Mouse (Mus musculus) limb, embryonic 14.5 days (tissue): Measurements from ENCODE around the gene Olfr598. TPM values are rescaled to one million over a fixed set of nuclear protein-coding genes. Genes with fewer than 3 reads are reported as not detected.
"Not testable (repeated sequence)": the region's sequence is repeated elsewhere in the genome, so short reads cannot be mapped to it uniquely, and the experiment has no call there.

Experiments
- ATAC-seq: fragments of 200-750 bp; cut with Nextera tagmentation; 2 replicates; pipeline ENCODE4 v1.8.0; 2017; ENCODE audit warnings: low read depth, moderate number of reproducible peaks, moderate TSS enrichment; ENCODE audit not compliant: low FRiP score
- DNase-seq: peaks from one replicate; pipeline ENCODE4 v3.0.0-alpha.2; 2015; ENCODE audit warnings: low spot score
- H3K27ac ChIP-seq: fragments of 300-500 bp; sonication (generic); replicated peaks from 2 replicates; pipeline ENCODE4 v1.5.1; 2014; ENCODE audit warnings: low read depth, mild to moderate bottlenecking, low read length, moderate library complexity, mixed read lengths
- H3K27me3 ChIP-seq: fragments of 300-500 bp; sonication (generic); 2 replicates; pipeline ENCODE4 v1.6.1; 2014; ENCODE audit warnings: low read length, mixed read lengths; ENCODE audit not compliant: control insufficient read depth, insufficient read depth
- H3K36me3 ChIP-seq: fragments of 300-500 bp; sonication (generic); 2 replicates; pipeline ENCODE4 v1.6.1; 2014; ENCODE audit warnings: mild to moderate bottlenecking, low read length, moderate library complexity, mixed read lengths; ENCODE audit not compliant: control insufficient read depth, insufficient read depth
- H3K4me1 ChIP-seq: fragments of 300-500 bp; sonication (generic); 2 replicates; pipeline ENCODE4 v1.6.1; 2014; ENCODE audit warnings: antibody characterized with exemption, low read length, mixed read lengths; ENCODE audit not compliant: control insufficient read depth, insufficient read depth
- H3K4me2 ChIP-seq: fragments of 300-500 bp; sonication (generic); replicated peaks from 2 replicates; pipeline ENCODE4 v1.6.1; 2014; ENCODE audit warnings: low read depth, mild to moderate bottlenecking, low read length, moderate library complexity; ENCODE audit not compliant: severe bottlenecking
- H3K4me3 ChIP-seq: fragments of 300-500 bp; sonication (generic); replicated peaks from 2 replicates; pipeline ENCODE4 v1.5.1; 2014; ENCODE audit warnings: low read length
- H3K9ac ChIP-seq: fragments of 300-500 bp; sonication (generic); 2 replicates; pipeline ENCODE4 v1.6.1; 2014; ENCODE audit warnings: mild to moderate bottlenecking, low read depth, low read length, moderate library complexity; ENCODE audit not compliant: severe bottlenecking
- H3K9me3 ChIP-seq: fragments of 300-500 bp; sonication (generic); 2 replicates; pipeline ENCODE4 v1.6.1; 2016; ENCODE audit warnings: low read length; ENCODE audit not compliant: control insufficient read depth
- POLR2A ChIP-seq: fragments of 200-500 bp; IDR thresholded peaks from 2 replicates; pipeline ENCODE4 v1.8.0; 2012; ENCODE audit warnings: inconsistent platforms, mild to moderate bottlenecking, moderate library complexity, borderline replicate concordance; ENCODE audit not compliant: insufficient read depth, insufficient read length; ENCODE audit errors: extremely low read depth
- WGBS: fragments of 180-500 bp; shearing (Covaris S2); extraction: QIAGEN DNeasy Blood & Tissue Kit; methylation state at CpG from one replicate; pipeline ENCODE4 v1.1.7; 2014; 5-methylcytosine and 5-hydroxymethylcytosine counted together
- polyA plus RNA-seq, 2 experiments: library from polyadenylated mRNA; depleted of rRNA in 1 of 2; stranded (reverse) in 1 of 2; unstranded in 1 of 2; fragments of >200 nt; fragmentation: Nextera tagmentation in 1 of 2; extraction: Ambion mirVana in 1 of 2; gene quantifications; 2 replicates each; pipeline versions ENCODE4 v1.2.1 to v1.2.3; 2012 to 2014

Gene Olfr598
- not detected in 2 replicates for polyA plus RNA-seq (2012; rRNA removed)
- not detected in 2 replicates for polyA plus RNA-seq (2014; fragmentation: Nextera tagmentation; extraction: Ambion mirVana)

GRCm38 (mm10) chr7:103323268-103323667 lies at the start of gene Olfr598:
TSS of gene Olfr598 (plus strand) at chr7:103323568.
- TF ChIP-seq POLR2A = no peak
- no peak within 1 kb of the TSS for H3K27ac ChIP-seq
- no peak for ATAC-seq
- no peaks in the 10 kb centered on the region for H3K4me1 ChIP-seq
- H3K36me3 ChIP-seq = no peaks in the 10 kb centered on the region
- H3K9ac ChIP-seq = no peak within 1 kb of the TSS
- H3K4me2 ChIP-seq = no peak within 1 kb of the TSS
- H3K9me3 ChIP-seq = no peaks in the 10 kb centered on the region
- DNase-seq = no peak
- no peak within 1 kb of the TSS for H3K4me3 ChIP-seq
- H3K27me3 ChIP-seq = no peaks in the 10 kb centered on the region

GRCm38 (mm10) chr7:103305348-103305747 lies 18.0 kb upstream of the Olfr598 start, which contains the start of gene Olfr596:
TSS of gene Olfr596 (plus strand) at chr7:103305648.
- not testable (repeated sequence) for H3K27ac ChIP-seq, H3K4me3 ChIP-seq, H3K4me2 ChIP-seq, H3K36me3 ChIP-seq, H3K4me1 ChIP-seq, H3K9ac ChIP-seq, H3K27me3 ChIP-seq, ATAC-seq, DNase-seq, H3K9me3 ChIP-seq
- 81% methylated on average over 2 of the region's 2 CpGs for WGBS

GRCm38 (mm10) chr7:103316015-103316414 lies 7.4 kb upstream of the Olfr598 start, which contains the start of gene Olfr597:
TSS of gene Olfr597 (plus strand) at chr7:103316315.
- H3K9ac ChIP-seq, H3K4me3 ChIP-seq, H3K9me3 ChIP-seq, H3K4me2 ChIP-seq, DNase-seq, H3K27me3 ChIP-seq, H3K4me1 ChIP-seq, H3K27ac ChIP-seq, H3K36me3 ChIP-seq, ATAC-seq: not testable (repeated sequence)
- 88% methylated on average over 2 of the region's 2 CpGs for WGBS

- no peaks in the 10 kb centered on the region for H3K4me1 ChIP-seq
- H3K27ac ChIP-seq = no peak within 1 kb of the TSS
- H3K4me3 ChIP-seq = no peak within 1 kb of the TSS
- no peaks in the 10 kb centered on the region for H3K27me3 ChIP-seq
- H3K9me3 ChIP-seq = no peaks in the 10 kb centered on the region
- 96% methylated on average over 1 of the region's 1 CpGs for WGBS
- H3K9ac ChIP-seq = no peak within 1 kb of the TSS
- no peak for TF ChIP-seq POLR2A
- DNase-seq (no peak), ATAC-seq (no peak)
- H3K4me2 ChIP-seq = no peak within 1 kb of the TSS
- H3K36me3 ChIP-seq = no peaks in the 10 kb centered on the region
Measured at GRCm38 (mm10) chr7:103335617-103336016, 12.2 kb downstream of the Olfr598 start, which contains the start of gene Olfr599. TSS of gene Olfr599 (plus strand) at chr7:103335917.

GRCm38 (mm10) chr7:103349569-103349968 lies 26.2 kb downstream of the Olfr598 start, which contains the start of gene Olfr600:
TSS of gene Olfr600 (minus strand) at chr7:103349669.
- H3K9ac ChIP-seq = no peak within 1 kb of the TSS
- no peak within 1 kb of the TSS for H3K4me2 ChIP-seq
- no peak within 1 kb of the TSS for H3K27ac ChIP-seq
- H3K36me3 ChIP-seq = no peaks in the 10 kb centered on the region
- H3K4me1 ChIP-seq = no peaks in the 10 kb centered on the region
- no peak for ATAC-seq
- no peaks in the 10 kb centered on the region for H3K9me3 ChIP-seq
- no peak for DNase-seq
- H3K4me3 ChIP-seq = no peak within 1 kb of the TSS
- no peaks in the 10 kb centered on the region for H3K27me3 ChIP-seq
- TF ChIP-seq POLR2A = no peak

GRCm38 (mm10) chr7:103362555-103362954 lies 39.2 kb downstream of the Olfr598 start, which contains the start of gene Olfr601:
TSS of gene Olfr601 (minus strand) at chr7:103362655.
- Histone ChIP-seq H3K4me2 (no peak within 1 kb of the TSS), H3K9ac (no peak within 1 kb of the TSS), H3K27me3 (no peaks in the 10 kb centered on the region), H3K4me3 (no peak within 1 kb of the TSS), H3K9me3 (no peaks in the 10 kb centered on the region), H3K27ac (no peak within 1 kb of the TSS), H3K4me1 (no peaks in the 10 kb centered on the region), H3K36me3 (no peaks in the 10 kb centered on the region)
- WGBS = 91% methylated on average over 1 of the region's 1 CpGs
- ATAC-seq = no peak
- no peak for TF ChIP-seq POLR2A
- no peak for DNase-seq

Other genes starting within 250 kb of the Olfr598 start
- gene Olfr584, start 241.7 kb upstream of the Olfr598 start, polyA plus RNA-seq (2012; rRNA removed) = not detected in 2 replicates
- not detected in 2 replicates for gene Olfr584, start 241.7 kb upstream of the Olfr598 start, polyA plus RNA-seq (2014; fragmentation: Nextera tagmentation; extraction: Ambion mirVana)
- not detected in 2 replicates for gene Olfr585, start 225.8 kb upstream of the Olfr598 start, polyA plus RNA-seq (2012; rRNA removed)
- not detected in 2 replicates for gene Olfr585, start 225.8 kb upstream of the Olfr598 start, polyA plus RNA-seq (2014; fragmentation: Nextera tagmentation; extraction: Ambion mirVana)
- gene Olfr586, start 197.9 kb upstream of the Olfr598 start, polyA plus RNA-seq (2012; rRNA removed) = not detected in 2 replicates
- not detected in 2 replicates for gene Olfr586, start 197.9 kb upstream of the Olfr598 start, polyA plus RNA-seq (2014; fragmentation: Nextera tagmentation; extraction: Ambion mirVana)
- gene Olfr588-ps1, start 182.7 kb upstream of the Olfr598 start, polyA plus RNA-seq (2012; rRNA removed) = not detected in 2 replicates
- not detected in 2 replicates for gene Olfr588-ps1, start 182.7 kb upstream of the Olfr598 start, polyA plus RNA-seq (2014; fragmentation: Nextera tagmentation; extraction: Ambion mirVana)
- not detected in 2 replicates for gene Olfr589, start 167.2 kb upstream of the Olfr598 start, polyA plus RNA-seq (2012; rRNA removed)
- gene Olfr589, start 167.2 kb upstream of the Olfr598 start, polyA plus RNA-seq (2014; fragmentation: Nextera tagmentation; extraction: Ambion mirVana) = not detected in 2 replicates
- gene Olfr591, start 145.2 kb upstream of the Olfr598 start, polyA plus RNA-seq (2012; rRNA removed) = not detected in 2 replicates
- not detected in 2 replicates for gene Olfr591, start 145.2 kb upstream of the Olfr598 start, polyA plus RNA-seq (2014; fragmentation: Nextera tagmentation; extraction: Ambion mirVana)
- not detected in 2 replicates for gene Olfr592, start 138.8 kb upstream of the Olfr598 start, polyA plus RNA-seq (2012; rRNA removed)
- gene Olfr592, start 138.8 kb upstream of the Olfr598 start, polyA plus RNA-seq (2014; fragmentation: Nextera tagmentation; extraction: Ambion mirVana) = not detected in 2 replicates
- not detected in 2 replicates for gene Olfr593, start 111.7 kb upstream of the Olfr598 start, polyA plus RNA-seq (2012; rRNA removed)
- gene Olfr593, start 111.7 kb upstream of the Olfr598 start, polyA plus RNA-seq (2014; fragmentation: Nextera tagmentation; extraction: Ambion mirVana) = not detected in 2 replicates
- gene Olfr594, start 106.6 kb upstream of the Olfr598 start, polyA plus RNA-seq (2012; rRNA removed) = not detected in 2 replicates
- not detected in 2 replicates for gene Olfr594, start 106.6 kb upstream of the Olfr598 start, polyA plus RNA-seq (2014; fragmentation: Nextera tagmentation; extraction: Ambion mirVana)
- gene Usp17ld, start 71.1 kb upstream of the Olfr598 start, polyA plus RNA-seq (2012; rRNA removed) = not detected in 2 replicates
- gene Usp17ld, start 71.1 kb upstream of the Olfr598 start, polyA plus RNA-seq (2014; fragmentation: Nextera tagmentation; extraction: Ambion mirVana) = not detected in 2 replicates
- not detected in 2 replicates for gene Olfr596, start 17.9 kb upstream of the Olfr598 start, polyA plus RNA-seq (2012; rRNA removed)
- gene Olfr596, start 17.9 kb upstream of the Olfr598 start, polyA plus RNA-seq (2014; fragmentation: Nextera tagmentation; extraction: Ambion mirVana) = not detected in 2 replicates
- not detected in 2 replicates for gene Olfr597, start 7.3 kb upstream of the Olfr598 start, polyA plus RNA-seq (2012; rRNA removed)
- not detected in 2 replicates for gene Olfr597, start 7.3 kb upstream of the Olfr598 start, polyA plus RNA-seq (2014; fragmentation: Nextera tagmentation; extraction: Ambion mirVana)
- gene Olfr599, start 12.3 kb downstream of the Olfr598 start, polyA plus RNA-seq (2012; rRNA removed) = not detected in 2 replicates
- gene Olfr599, start 12.3 kb downstream of the Olfr598 start, polyA plus RNA-seq (2014; fragmentation: Nextera tagmentation; extraction: Ambion mirVana) = not detected in 2 replicates
- not detected in 2 replicates for gene Olfr600, start 26.1 kb downstream of the Olfr598 start, polyA plus RNA-seq (2012; rRNA removed)
- gene Olfr600, start 26.1 kb downstream of the Olfr598 start, polyA plus RNA-seq (2014; fragmentation: Nextera tagmentation; extraction: Ambion mirVana) = not detected in 2 replicates
- gene Olfr601, start 39.1 kb downstream of the Olfr598 start, polyA plus RNA-seq (2012; rRNA removed) = not detected in 2 replicates
- gene Olfr601, start 39.1 kb downstream of the Olfr598 start, polyA plus RNA-seq (2014; fragmentation: Nextera tagmentation; extraction: Ambion mirVana) = not detected in 2 replicates
- not detected in 2 replicates for gene Olfr603, start 62.6 kb downstream of the Olfr598 start, polyA plus RNA-seq (2012; rRNA removed)
- gene Olfr603, start 62.6 kb downstream of the Olfr598 start, polyA plus RNA-seq (2014; fragmentation: Nextera tagmentation; extraction: Ambion mirVana) = not detected in 2 replicates
- not detected in 2 replicates for gene Usp17lc, start 91.5 kb downstream of the Olfr598 start, polyA plus RNA-seq (2012; rRNA removed)
- gene Usp17lc, start 91.5 kb downstream of the Olfr598 start, polyA plus RNA-seq (2014; fragmentation: Nextera tagmentation; extraction: Ambion mirVana) = not detected in 2 replicates
- gene Olfr605, start 121.9 kb downstream of the Olfr598 start, polyA plus RNA-seq (2012; rRNA removed) = not detected in 2 replicates
- gene Olfr605, start 121.9 kb downstream of the Olfr598 start, polyA plus RNA-seq (2014; fragmentation: Nextera tagmentation; extraction: Ambion mirVana) = not detected in 2 replicates
- gene Olfr606, start 125.5 kb downstream of the Olfr598 start, polyA plus RNA-seq (2012; rRNA removed) = not detected in 2 replicates
- not detected in 2 replicates for gene Olfr606, start 125.5 kb downstream of the Olfr598 start, polyA plus RNA-seq (2014; fragmentation: Nextera tagmentation; extraction: Ambion mirVana)
- not detected in 2 replicates for gene Olfr607, start 140.6 kb downstream of the Olfr598 start, polyA plus RNA-seq (2012; rRNA removed)
- gene Olfr607, start 140.6 kb downstream of the Olfr598 start, polyA plus RNA-seq (2014; fragmentation: Nextera tagmentation; extraction: Ambion mirVana) = not detected in 2 replicates
- gene Olfr608, start 146.3 kb downstream of the Olfr598 start, polyA plus RNA-seq (2012; rRNA removed) = not detected in 2 replicates
- not detected in 2 replicates for gene Olfr608, start 146.3 kb downstream of the Olfr598 start, polyA plus RNA-seq (2014; fragmentation: Nextera tagmentation; extraction: Ambion mirVana)
- gene Olfr609, start 174.5 kb downstream of the Olfr598 start, polyA plus RNA-seq (2012; rRNA removed) = not detected in 2 replicates
- not detected in 2 replicates for gene Olfr609, start 174.5 kb downstream of the Olfr598 start, polyA plus RNA-seq (2014; fragmentation: Nextera tagmentation; extraction: Ambion mirVana)
- gene Olfr610, start 188.6 kb downstream of the Olfr598 start, polyA plus RNA-seq (2012; rRNA removed) = not detected in 2 replicates
- gene Olfr610, start 188.6 kb downstream of the Olfr598 start, polyA plus RNA-seq (2014; fragmentation: Nextera tagmentation; extraction: Ambion mirVana) = not detected in 2 replicates
- not detected in 2 replicates for gene Olfr611, start 197.3 kb downstream of the Olfr598 start, polyA plus RNA-seq (2012; rRNA removed)
- not detected in 2 replicates for gene Olfr611, start 197.3 kb downstream of the Olfr598 start, polyA plus RNA-seq (2014; fragmentation: Nextera tagmentation; extraction: Ambion mirVana)
- not detected in 2 replicates for gene Olfr612, start 219.1 kb downstream of the Olfr598 start, polyA plus RNA-seq (2012; rRNA removed)
- not detected in 2 replicates for gene Olfr612, start 219.1 kb downstream of the Olfr598 start, polyA plus RNA-seq (2014; fragmentation: Nextera tagmentation; extraction: Ambion mirVana)
- gene Olfr613, start 224.5 kb downstream of the Olfr598 start, polyA plus RNA-seq (2012; rRNA removed) = not detected in 2 replicates
- gene Olfr613, start 224.5 kb downstream of the Olfr598 start, polyA plus RNA-seq (2014; fragmentation: Nextera tagmentation; extraction: Ambion mirVana) = not detected in 2 replicates
- not detected in 2 replicates for gene Olfr615, start 232.5 kb downstream of the Olfr598 start, polyA plus RNA-seq (2012; rRNA removed)
- not detected in 2 replicates for gene Olfr615, start 232.5 kb downstream of the Olfr598 start, polyA plus RNA-seq (2014; fragmentation: Nextera tagmentation; extraction: Ambion mirVana)
- not detected in 2 replicates for gene Olfr616, start 245.6 kb downstream of the Olfr598 start, polyA plus RNA-seq (2012; rRNA removed)
- gene Olfr616, start 245.6 kb downstream of the Olfr598 start, polyA plus RNA-seq (2014; fragmentation: Nextera tagmentation; extraction: Ambion mirVana) = not detected in 2 replicates
- gene Olfr617, start 249.5 kb downstream of the Olfr598 start, polyA plus RNA-seq (2012; rRNA removed) = not detected in 2 replicates
- gene Olfr617, start 249.5 kb downstream of the Olfr598 start, polyA plus RNA-seq (2014; fragmentation: Nextera tagmentation; extraction: Ambion mirVana) = not detected in 2 replicates